Mouse (Mus musculus) brown adipose tissue, adult 24 weeks (tissue): ENCODE data around the gene Pkm. TPM values are rescaled to one million over a fixed set of nuclear protein-coding genes. Genes with fewer than 3 reads are reported as not detected.

Source experiments
- H3K27ac ChIP-seq: fragments of 200-500 bp; replicated peaks from 2 replicates; pipeline ENCODE4 v1.5.1; 2012; ENCODE audit warnings: low read depth, mild to moderate bottlenecking, low read length
- H3K4me1 ChIP-seq: fragments of 200-500 bp; 2 replicates; pipeline ENCODE4 v1.6.1; 2012; ENCODE audit warnings: low read length, mixed read lengths; ENCODE audit not compliant: control insufficient read depth, insufficient read depth, insufficient read length
- H3K4me3 ChIP-seq: fragments of 200-500 bp; 2 replicates; pipeline ENCODE4 v1.5.1; 2012; ENCODE audit warnings: low read depth, mild to moderate bottlenecking, low read length, moderate library complexity; ENCODE audit not compliant: insufficient read depth
- polyA plus RNA-seq: library from polyadenylated mRNA; stranded (reverse); fragments of >200 nt; gene quantifications from 2 replicates; pipeline ENCODE4 v1.2.4, GENCODE M21; 2012; ENCODE audit not compliant: missing spikeins, insufficient read depth, insufficient read length

Gene Pkm
- polyA plus RNA-seq, 1 experiment, result 1,933 TPM

DNA sequence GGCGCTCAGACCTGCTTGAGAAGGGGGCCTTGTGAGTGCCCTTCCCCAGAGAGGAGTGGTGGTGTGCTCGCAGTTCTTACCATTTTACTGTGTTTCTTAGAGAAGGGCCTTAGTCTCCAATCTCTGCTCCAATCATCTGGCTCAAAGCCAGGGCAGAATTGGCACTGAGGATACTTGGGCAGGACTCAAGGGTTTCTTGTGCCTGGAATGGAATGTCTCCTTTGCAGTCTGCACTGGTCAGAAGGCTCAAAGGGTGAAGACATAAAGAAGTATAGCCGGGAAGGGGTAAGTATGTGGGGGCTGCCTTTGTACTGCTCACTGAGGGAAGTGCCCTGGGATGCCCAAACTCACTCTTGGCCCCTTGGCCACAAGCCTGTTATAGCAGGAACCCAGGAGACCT lies 53.1 kb downstream of the Pkm start:
- H3K4me1 ChIP-seq, result no peaks in the 10 kb centered on the region
- H3K27ac ChIP-seq, result no peak overlapping the region
- H3K4me3 ChIP-seq, result no peak overlapping the region

DNA sequence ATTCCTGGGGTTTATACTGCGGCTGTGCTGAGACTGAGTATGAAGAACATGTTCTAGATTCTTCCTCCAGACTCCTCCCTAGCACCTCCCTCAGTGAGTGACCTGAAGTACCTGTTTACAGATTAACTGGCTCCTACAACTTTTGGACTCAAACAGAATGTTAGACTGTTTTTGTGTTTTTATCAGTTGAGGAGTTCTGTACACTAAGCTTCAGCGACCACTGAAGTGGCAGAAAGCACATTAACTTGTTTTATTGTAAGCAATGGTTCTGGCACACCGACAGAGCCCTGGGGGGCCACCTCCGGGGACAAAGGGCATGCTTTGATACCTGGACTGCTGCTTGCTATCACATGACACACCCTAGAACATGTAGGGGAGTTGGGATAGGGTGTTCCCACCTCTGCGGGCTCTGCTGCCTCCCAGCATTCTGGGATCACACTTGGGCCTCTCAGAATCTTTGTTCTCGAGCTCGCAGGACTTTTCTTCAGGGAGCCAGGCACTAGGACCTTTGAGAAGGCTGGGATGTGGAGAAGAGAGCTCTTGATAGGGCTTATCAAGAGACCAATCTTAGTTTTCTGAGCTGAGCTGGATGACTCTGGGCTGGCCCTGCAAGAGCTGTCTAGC lies 60.2 kb downstream of the Pkm start:
- H3K4me1 ChIP-seq, result no peaks in the 10 kb centered on the region
- no peak overlapping the region for H3K4me3 ChIP-seq
- no peak overlapping the region for H3K27ac ChIP-seq

DNA sequence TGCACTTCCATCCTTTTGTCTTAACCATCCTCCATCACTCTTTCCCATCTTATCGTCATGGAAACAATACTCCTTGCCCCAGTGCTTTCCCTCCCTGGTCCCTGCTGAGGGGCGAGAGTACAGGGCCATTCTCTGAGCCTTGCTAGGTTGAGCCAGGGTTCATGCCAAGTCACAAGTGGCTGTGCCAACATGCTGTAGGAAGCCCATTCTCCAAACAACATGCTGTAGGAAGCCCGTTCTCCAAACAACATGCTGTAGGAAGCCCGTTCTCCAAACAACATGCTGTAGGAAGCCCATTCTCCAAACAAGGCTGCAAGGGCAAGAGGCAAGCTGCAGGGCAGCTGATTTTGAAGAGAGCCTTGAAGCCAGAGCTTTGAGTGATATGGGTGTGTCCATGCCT lies 62.1 kb downstream of the Pkm start:
- no peaks in the 10 kb centered on the region for H3K4me1 ChIP-seq
- no peak overlapping the region for H3K4me3 ChIP-seq
- H3K27ac ChIP-seq, result no peak overlapping the region

DNA sequence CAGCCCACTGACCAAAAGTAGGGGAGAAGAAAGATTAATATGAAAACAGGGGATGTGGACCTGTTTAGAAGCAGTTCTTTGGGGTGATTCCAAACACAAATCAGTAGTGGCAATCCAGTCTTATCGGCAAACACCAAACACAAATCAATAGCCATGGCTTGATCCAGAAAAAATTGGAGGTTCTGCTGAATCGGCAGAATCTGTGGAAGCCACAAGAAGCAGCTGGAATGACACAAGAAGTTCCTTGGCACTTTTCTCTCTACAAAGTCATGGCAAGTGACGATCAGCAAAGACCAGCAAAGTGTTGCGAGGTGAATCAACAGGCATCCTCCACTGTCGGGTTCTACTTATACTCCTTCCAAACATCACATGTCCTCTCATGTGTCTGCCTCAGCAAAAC lies 65.0 kb downstream of the Pkm start:
- Histone ChIP-seq H3K4me3 (no peak overlapping the region), H3K27ac (no peak overlapping the region), H3K4me1 (no peaks in the 10 kb centered on the region)

DNA sequence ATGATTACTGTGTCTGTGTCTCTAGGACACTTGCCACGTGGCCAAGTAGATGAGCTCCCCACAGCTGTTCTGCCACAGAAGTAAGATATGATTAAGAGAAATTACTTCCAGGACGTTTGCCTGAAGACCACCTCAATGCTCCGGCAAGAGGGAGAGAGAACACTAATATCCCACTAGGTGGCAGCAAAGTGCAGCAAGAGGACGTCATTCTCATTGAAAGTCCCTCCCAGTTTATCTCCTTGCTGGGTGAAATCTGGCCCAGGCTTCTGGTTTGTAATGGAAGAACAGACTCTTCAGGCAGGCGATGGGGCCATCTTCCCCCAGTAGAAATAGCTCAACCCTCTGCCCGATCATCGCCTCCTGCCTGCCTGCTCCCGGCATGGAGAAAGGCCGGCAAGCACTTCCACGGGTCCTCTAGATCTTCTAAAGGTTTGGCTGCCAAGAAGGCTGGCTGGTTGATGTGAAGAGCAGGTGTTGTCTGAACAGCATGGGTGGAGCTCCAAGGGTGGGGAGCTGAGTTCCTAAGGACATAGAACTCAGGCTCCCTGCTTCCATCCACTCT lies 67.0 kb downstream of the Pkm start:
- no peak overlapping the region for H3K27ac ChIP-seq
- H3K4me1 ChIP-seq, result peaks cover 4% of the 10 kb centered on the region
- peak overlapping the region; percentile 48 for H3K4me3 ChIP-seq

- Histone ChIP-seq H3K4me3 (no peak overlapping the region), H3K4me1 (peaks cover 4% of the 10 kb centered on the region), H3K27ac (no peak overlapping the region)
Measured at GRCm38 (mm10) chr9:59723791-59724442, 67.7 kb downstream of the Pkm start.

DNA sequence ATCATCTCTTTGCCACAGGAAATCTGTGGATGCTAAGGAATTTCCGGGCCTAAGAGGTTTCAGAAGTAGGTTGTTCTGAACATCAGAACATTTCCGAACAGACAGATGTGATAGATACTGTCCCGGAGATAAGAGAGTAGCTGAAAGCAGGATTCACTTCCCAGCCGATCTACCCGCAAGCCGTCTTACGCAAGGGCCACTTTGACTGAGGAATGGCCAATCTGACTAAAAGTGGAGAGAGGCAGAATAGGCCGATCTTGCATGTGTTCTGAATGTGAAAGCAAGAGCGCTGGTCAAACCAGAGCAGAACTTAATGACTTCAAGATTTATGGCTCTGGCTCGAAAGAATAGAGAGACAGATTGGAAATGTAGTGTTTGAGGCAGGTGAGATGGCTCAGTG lies 69.3 kb downstream of the Pkm start:
- Histone ChIP-seq H3K4me1 (peaks cover 4% of the 10 kb centered on the region), H3K4me3 (no peak overlapping the region), H3K27ac (no peak overlapping the region)

DNA sequence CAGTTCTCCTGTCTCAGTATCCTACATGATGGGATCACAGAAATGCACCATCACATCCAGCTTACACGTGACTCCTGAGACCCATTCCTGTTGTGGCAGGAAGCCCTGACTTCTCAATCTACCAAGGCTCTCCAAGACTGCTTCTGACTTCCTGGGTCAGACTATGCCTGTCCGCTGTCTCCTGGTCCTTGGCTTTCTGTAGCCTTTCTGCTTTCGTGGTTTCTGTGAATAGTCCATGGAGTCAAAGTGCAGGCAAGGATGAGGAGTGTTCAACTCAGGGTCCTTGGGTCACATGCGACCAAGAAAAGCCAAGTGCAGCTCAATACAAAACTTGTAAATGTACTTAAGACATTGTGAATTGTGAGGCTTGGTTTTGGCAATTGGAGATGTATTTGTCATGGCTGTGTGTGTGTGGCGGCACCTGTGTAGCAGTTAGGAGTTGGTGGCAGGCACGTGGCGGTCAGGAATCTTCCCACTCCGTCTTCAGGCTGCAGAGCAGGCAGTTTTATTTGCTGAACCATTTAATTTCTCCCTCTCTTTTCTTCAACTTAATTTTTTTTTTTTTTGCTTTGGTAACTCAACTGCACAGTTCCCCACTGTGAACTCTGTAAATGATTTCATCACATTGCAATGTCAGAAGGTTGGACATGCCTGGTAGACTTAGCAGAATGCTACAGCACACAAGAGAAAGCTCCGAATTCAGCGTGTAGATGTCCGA lies 71.6 kb downstream of the Pkm start:
- Histone ChIP-seq H3K4me3 (no peak overlapping the region), H3K4me1 (peaks cover 4% of the 10 kb centered on the region), H3K27ac (no peak overlapping the region)

Other genes starting within 250 kb of the Pkm start
- gene Arih1, start 169.8 kb upstream of the Pkm start, polyA plus RNA-seq, result 38.9 and 39.7 TPM in 2 replicates
- gene Hexa, start 116.8 kb upstream of the Pkm start, polyA plus RNA-seq, result 34.3 and 45.5 TPM in 2 replicates
- gene Tmem202, start 116.5 kb upstream of the Pkm start, polyA plus RNA-seq, result not detected in 2 replicates
- gene Celf6, start 78.5 kb upstream of the Pkm start, polyA plus RNA-seq, result not detected in 2 replicates
- 32.8 and 40.1 TPM in 2 replicates for gene Parp6, start 39.1 kb upstream of the Pkm start, polyA plus RNA-seq
- gene Gramd2, start 23.8 kb downstream of the Pkm start, polyA plus RNA-seq, result 0.58 TPM in 1 of 2 replicates, not detected in the other
- gene Senp8, start 94.3 kb downstream of the Pkm start, polyA plus RNA-seq, result 5.3 and 7.9 TPM in 2 replicates
- 3.5 and 9.9 TPM in 2 replicates for gene Myo9a, start 94.5 kb downstream of the Pkm start, polyA plus RNA-seq